Mouse (Mus musculus): ENCODE data around the gene Pmvk. TPM values are rescaled to one million over a fixed set of nuclear protein-coding genes. Genes with fewer than 3 reads are reported as not detected.

The Pmvk gene
- polyA plus RNA-seq, 1 experiment, result not detected

GRCm38 (mm10) chr3:89436176-89437113 lies 17.9 kb upstream of the Pmvk start, which contains the start of gene Pbxip1:
Pbxip1 (plus strand) TSS chr3:89436706.
- TF ChIP-seq POLR2A (IDR thresholded peaks at IDR 0.05; ENCODE audit: insufficient read depth, low read depth, low read length) (no peak), CTCF (IDR thresholded peaks at IDR 0.05; ENCODE audit: insufficient read depth, low read depth, low read length) (no peak)
- 11% methylated on average over 16 of the region's 16 CpGs for whole genome bisulfite sequencing
- H3K4me1 ChIP-seq (ENCODE audit: control insufficient read depth, insufficient read depth, low read length), result peaks cover 27% of the 10 kb centered on the region
- peak within 1 kb of the TSS; percentile 59 for H3K27ac ChIP-seq (ENCODE audit: insufficient read depth, low read depth, low read length)
- peak within 1 kb of the TSS; percentile 43 for H3K4me3 ChIP-seq (ENCODE audit: insufficient read depth, low read depth, low read length)

DNA sequence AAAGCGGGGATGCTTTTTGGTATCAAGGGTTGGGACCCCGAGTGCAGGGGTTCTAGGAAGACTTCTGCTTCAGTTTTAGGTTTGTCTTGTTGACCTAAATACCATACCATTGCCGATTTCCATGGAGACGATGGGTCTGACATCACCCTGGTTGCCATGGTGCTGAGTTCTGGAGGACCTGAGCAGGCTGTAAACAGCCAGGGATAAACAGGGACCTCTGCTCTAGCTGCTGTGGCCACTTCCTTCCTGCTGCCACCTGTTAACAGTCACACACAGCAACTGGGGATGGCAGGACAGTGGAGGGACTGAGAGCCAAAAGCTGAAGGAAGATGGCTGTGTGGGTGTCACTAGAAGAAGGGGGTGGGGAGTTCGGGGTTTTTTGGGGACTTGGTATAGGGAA lies 17.1 kb upstream of the Pmvk start:
- WGBS, result 13% methylated on average over 5 of the region's 5 CpGs
- TF ChIP-seq CTCF (IDR thresholded peaks at IDR 0.05; ENCODE audit: insufficient read depth, low read depth, low read length), result no peak
- no peak for TF ChIP-seq POLR2A (IDR thresholded peaks at IDR 0.05; ENCODE audit: insufficient read depth, low read depth, low read length)
- Histone ChIP-seq H3K27ac (ENCODE audit: insufficient read depth, low read depth, low read length) (peak overlapping the region; percentile 59), H3K4me3 (ENCODE audit: insufficient read depth, low read depth, low read length) (peak overlapping the region; percentile 13; the same call in 1 of the 2 replicates), H3K4me1 (ENCODE audit: control insufficient read depth, insufficient read depth, low read length) (peaks cover 24% of the 10 kb centered on the region)

GRCm38 (mm10) chr3:89440691-89441090 lies 13.7 kb upstream of the Pmvk start:
- H3K4me1 ChIP-seq (ENCODE audit: control insufficient read depth, insufficient read depth, low read length), result peaks cover 17% of the 10 kb centered on the region
- no peak overlapping the region for H3K27ac ChIP-seq (ENCODE audit: insufficient read depth, low read depth, low read length)
- H3K4me3 ChIP-seq (ENCODE audit: insufficient read depth, low read depth, low read length), result no peak overlapping the region
- TF ChIP-seq POLR2A (IDR thresholded peaks at IDR 0.05; ENCODE audit: insufficient read depth, low read depth, low read length), result no peak
- no peak for TF ChIP-seq CTCF (IDR thresholded peaks at IDR 0.05; ENCODE audit: insufficient read depth, low read depth, low read length)
- 91% methylated on average over 2 of the region's 2 CpGs for WGBS

- Histone ChIP-seq H3K4me3 (ENCODE audit: insufficient read depth, low read depth, low read length) (no peak overlapping the region), H3K27ac (ENCODE audit: insufficient read depth, low read depth, low read length) (no peak overlapping the region), H3K4me1 (ENCODE audit: control insufficient read depth, insufficient read depth, low read length) (peaks cover 8% of the 10 kb centered on the region)
- no peak for TF ChIP-seq POLR2A (IDR thresholded peaks at IDR 0.05; ENCODE audit: insufficient read depth, low read depth, low read length)
- TF ChIP-seq CTCF (IDR thresholded peaks at IDR 0.05; ENCODE audit: insufficient read depth, low read depth, low read length), result no peak
- 67% methylated on average over 13 of the region's 13 CpGs for whole genome bisulfite sequencing
These were observed 5.4 kb upstream of the Pmvk start for GRCm38 (mm10) chr3:89448720-89449537.

- Histone ChIP-seq H3K4me3 (ENCODE audit: insufficient read depth, low read depth, low read length) (no peak overlapping the region), H3K27ac (ENCODE audit: insufficient read depth, low read depth, low read length) (no peak overlapping the region), H3K4me1 (ENCODE audit: control insufficient read depth, insufficient read depth, low read length) (peaks cover 8% of the 10 kb centered on the region)
- WGBS, result 27% methylated on average over 7 of the region's 7 CpGs
- TF ChIP-seq POLR2A (IDR thresholded peaks at IDR 0.05; ENCODE audit: insufficient read depth, low read depth, low read length) (no peak), CTCF (IDR thresholded peaks at IDR 0.05; ENCODE audit: insufficient read depth, low read depth, low read length) (peak; percentile 67; the same call in 1 of the 2 replicates)
These were observed 4.8 kb upstream of the Pmvk start for GRCm38 (mm10) chr3:89449541-89449940.

GRCm38 (mm10) chr3:89451916-89452315 lies 2.4 kb upstream of the Pmvk start:
- H3K4me1 ChIP-seq (ENCODE audit: control insufficient read depth, insufficient read depth, low read length), result peaks cover 8% of the 10 kb centered on the region
- H3K27ac ChIP-seq (ENCODE audit: insufficient read depth, low read depth, low read length), result no peak overlapping the region
- H3K4me3 ChIP-seq (ENCODE audit: insufficient read depth, low read depth, low read length), result no peak overlapping the region
- no peak for TF ChIP-seq POLR2A (IDR thresholded peaks at IDR 0.05; ENCODE audit: insufficient read depth, low read depth, low read length)
- TF ChIP-seq CTCF (IDR thresholded peaks at IDR 0.05; ENCODE audit: insufficient read depth, low read depth, low read length), result no peak
- WGBS, result 100% methylated on average over 1 of the region's 1 CpGs

DNA sequence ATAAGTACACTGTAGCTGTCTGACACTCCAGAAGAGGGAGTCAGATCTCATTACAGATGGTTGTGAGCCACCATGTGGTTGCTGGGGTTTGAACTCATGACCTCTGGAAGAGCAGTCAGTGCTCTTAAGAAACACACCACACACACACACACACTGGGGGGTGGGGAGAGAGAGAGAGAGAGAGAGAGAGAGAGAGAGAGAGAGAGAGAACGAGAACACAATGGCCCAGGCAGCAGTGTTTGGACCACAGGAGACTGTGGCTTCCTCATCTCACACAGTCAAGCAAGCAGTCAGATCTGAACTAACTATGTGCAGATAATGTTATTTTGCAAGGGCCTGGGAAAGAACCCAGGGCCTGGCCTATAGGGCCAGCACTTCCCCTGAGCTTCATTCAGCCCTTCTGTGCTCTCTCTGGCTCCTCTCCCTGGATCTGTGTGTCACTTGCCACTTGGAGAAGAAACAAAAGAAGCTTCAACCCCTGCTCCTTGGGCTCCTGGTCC lies 1.5 kb downstream of the Pmvk start:
- TF ChIP-seq POLR2A (IDR thresholded peaks at IDR 0.05; ENCODE audit: insufficient read depth, low read depth, low read length) (no peak), CTCF (IDR thresholded peaks at IDR 0.05; ENCODE audit: insufficient read depth, low read depth, low read length) (no peak)
- WGBS, result 92% methylated on average over 1 of the region's 1 CpGs

DNA sequence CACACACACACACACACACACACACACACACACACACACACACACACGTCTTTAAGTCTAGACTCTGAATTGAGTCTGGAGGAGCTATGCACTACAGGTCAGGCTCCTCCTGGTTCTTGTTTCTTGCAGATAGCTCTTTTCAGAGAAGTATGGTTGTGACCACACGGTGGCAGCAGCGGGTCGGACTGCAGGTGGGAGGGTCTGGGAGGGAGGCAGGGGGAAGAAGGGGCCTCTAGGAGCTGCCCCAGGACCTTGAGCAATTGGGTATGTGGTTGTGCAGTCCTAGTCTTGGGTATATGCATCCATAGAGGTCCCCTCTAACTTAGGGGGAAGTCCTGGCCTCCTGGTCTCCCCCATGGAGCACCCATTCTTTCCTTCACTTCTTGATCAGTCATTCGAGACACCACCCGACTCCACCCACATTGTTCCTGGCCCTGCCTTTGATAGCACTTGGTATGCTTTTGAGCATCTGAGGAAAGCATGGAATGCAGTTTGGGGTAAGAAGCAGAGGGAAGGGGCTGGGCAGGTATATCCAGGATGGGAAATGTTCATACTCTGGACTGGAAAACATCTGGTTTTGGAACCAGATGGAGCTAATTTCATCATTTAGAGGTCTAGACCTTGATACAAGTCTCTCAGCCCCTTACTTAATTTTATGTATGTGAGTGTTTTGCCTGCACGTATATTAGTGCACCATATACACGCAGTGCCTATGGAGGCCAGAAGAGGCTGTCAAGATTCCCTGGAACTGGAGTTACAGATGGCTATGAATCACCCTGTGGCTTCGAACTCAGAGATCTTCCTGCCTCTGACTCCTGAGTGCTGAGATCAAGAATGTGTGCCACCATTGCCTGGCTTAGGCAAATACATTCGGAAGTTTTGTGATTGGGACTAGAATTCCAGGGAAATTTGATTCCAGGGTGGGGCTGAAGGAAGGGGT lies 2.7 kb downstream of the Pmvk start:
- Histone ChIP-seq H3K27ac (ENCODE audit: insufficient read depth, low read depth, low read length) (no peak overlapping the region), H3K4me1 (ENCODE audit: control insufficient read depth, insufficient read depth, low read length) (peaks cover 9% of the 10 kb centered on the region; the same call in 1 of the 2 replicates), H3K4me3 (ENCODE audit: insufficient read depth, low read depth, low read length) (no peak overlapping the region)
- peak; percentile 47; the same call in 1 of the 2 replicates for TF ChIP-seq CTCF (IDR thresholded peaks at IDR 0.05; ENCODE audit: insufficient read depth, low read depth, low read length)
- no peak for TF ChIP-seq POLR2A (IDR thresholded peaks at IDR 0.05; ENCODE audit: insufficient read depth, low read depth, low read length)
- 36% methylated on average over 10 of the region's 10 CpGs for WGBS

More for the DNA sequence above, 1.5 kb downstream of the Pmvk start:
- H3K4me3 ChIP-seq (ENCODE audit: insufficient read depth, low read depth, low read length), result no peak overlapping the region
- peaks cover 17% of the 10 kb centered on the region for H3K4me1 ChIP-seq (ENCODE audit: control insufficient read depth, insufficient read depth, low read length)
- no peak overlapping the region for H3K27ac ChIP-seq (ENCODE audit: insufficient read depth, low read depth, low read length)

All from olfactory bulb, adult 2 months (tissue).